Mouse (Mus musculus) frontal cortex, postnatal 36 days (tissue): ENCODE measurements around the gene Dkk3.

Source experiments
- DNase-seq, 2 experiments: peaks; one replicate each; pipeline ENCODE4 v3.0.0; 2022; ENCODE audit warnings: low spot score in 2 of 2

Dkk3 gene

GRCm38 (mm10) chr7:112158942-112159341 is at the start of gene Dkk3:
Gene Dkk3 (minus strand): TSS chr7:112159057.
- no peak for DNase-seq

GRCm38 (mm10) chr7:112207717-112208116 is 48.9 kb upstream of the Dkk3 start:
- no peak for DNase-seq

GRCm38 (mm10) chr7:112205513-112205912 is 46.7 kb upstream of the Dkk3 start:
- DNase-seq, result no peak

- peak in 1 of 2 experiments; percentile 67 for DNase-seq
These were observed 45.6 kb upstream of the Dkk3 start for GRCm38 (mm10) chr7:112204380-112204963.

GRCm38 (mm10) chr7:112203937-112204336 is 45.1 kb upstream of the Dkk3 start:
- DNase-seq, result no peak

- DNase-seq, result peak in 1 of 2 experiments; percentile 72
These were observed 44.0 kb upstream of the Dkk3 start for GRCm38 (mm10) chr7:112202843-112203242.

GRCm38 (mm10) chr7:112202194-112202593 is 43.3 kb upstream of the Dkk3 start:
- DNase-seq, result peak; percentile 51 to 53

GRCm38 (mm10) chr7:112200761-112201160 is 41.9 kb upstream of the Dkk3 start:
- DNase-seq, result no peak

- DNase-seq, result no peak
These were observed 40.5 kb upstream of the Dkk3 start for GRCm38 (mm10) chr7:112199343-112199742.

GRCm38 (mm10) chr7:112197461-112197860 is 38.6 kb upstream of the Dkk3 start:
- no peak for DNase-seq

GRCm38 (mm10) chr7:112194286-112194685 is 35.4 kb upstream of the Dkk3 start:
- DNase-seq, result no peak

- no peak for DNase-seq
These were observed 33.9 kb upstream of the Dkk3 start for GRCm38 (mm10) chr7:112192778-112193177.

- DNase-seq, result peak in 1 of 2 experiments; percentile 72
These were observed 33.4 kb upstream of the Dkk3 start for GRCm38 (mm10) chr7:112192237-112192636.

- DNase-seq, result no peak
These were observed 28.9 kb upstream of the Dkk3 start for GRCm38 (mm10) chr7:112187536-112188459.

GRCm38 (mm10) chr7:112186871-112187270 is 28.0 kb upstream of the Dkk3 start:
- DNase-seq, result no peak

GRCm38 (mm10) chr7:112185226-112185745 is 26.4 kb upstream of the Dkk3 start:
- no peak for DNase-seq

GRCm38 (mm10) chr7:112184519-112185225 is 25.8 kb upstream of the Dkk3 start:
- no peak for DNase-seq

- DNase-seq, result peak; percentile 92 to 97
These were observed 24.5 kb upstream of the Dkk3 start for GRCm38 (mm10) chr7:112183258-112183841.

- peak; percentile 80 to 88 for DNase-seq
These were observed 21.4 kb upstream of the Dkk3 start for GRCm38 (mm10) chr7:112180235-112180705.

GRCm38 (mm10) chr7:112176627-112177026 is 17.8 kb upstream of the Dkk3 start:
- DNase-seq, result no peak

GRCm38 (mm10) chr7:112172669-112173068 is 13.8 kb upstream of the Dkk3 start:
- DNase-seq, result peak; percentile 57 to 77
